Mouse (Mus musculus): ENCODE measurements at regions not wholly inside any gene's neighbourhood (a gene's known extent, or its start where the extent isn't known, plus 50 kb on each side); places are given as distances from the start of the nearest gene placed in this dataset.
A peak's percentile ranks its signal among the peaks of the same experiment; 100 is the strongest.

GRCm38 (mm10) chr6:147774626-147775025 is 272.4 kb upstream of the Far2 start:
- TF ChIP-seq GATA1 (IDR thresholded peaks at IDR 0.05; ENCODE audit: borderline replicate concordance, low read length) (no peak), FLI1 (IDR thresholded peaks at IDR 0.05; ENCODE audit: low read length) (no peak)
- Histone ChIP-seq H3K4me1 (peaks cover 10% of the 10 kb centered on the region), H3K9me3 (peaks cover 15% of the 10 kb centered on the region), H3K4me3 (replicated peaks) (no peak overlapping the region), H3K27me3 (replicated peaks) (peaks cover 15% of the 10 kb centered on the region), H3K36me3 (replicated peaks; ENCODE audit: low read length) (no peaks in the 10 kb centered on the region)

GRCm38 (mm10) chr6:147779466-147779865 is 267.6 kb upstream of the Far2 start:
- peaks cover 10% of the 10 kb centered on the region for H3K27me3 ChIP-seq (replicated peaks)
- no peaks in the 10 kb centered on the region for H3K36me3 ChIP-seq (replicated peaks; ENCODE audit: low read length)
- H3K4me3 ChIP-seq (replicated peaks): no peak overlapping the region
- peaks cover 4% of the 10 kb centered on the region; the same call in 1 of the 2 replicates for H3K4me1 ChIP-seq
- TF ChIP-seq FLI1 (IDR thresholded peaks at IDR 0.05; ENCODE audit: low read length): no peak
- no peak for TF ChIP-seq GATA1 (IDR thresholded peaks at IDR 0.05; ENCODE audit: borderline replicate concordance, low read length)
- peaks cover 14% of the 10 kb centered on the region for H3K9me3 ChIP-seq

GRCm38 (mm10) chr6:147784249-147784648 is 262.8 kb upstream of the Far2 start:
- Histone ChIP-seq H3K36me3 (replicated peaks; ENCODE audit: low read length) (peaks cover 3% of the 10 kb centered on the region), H3K4me1 (peaks cover 33% of the 10 kb centered on the region), H3K9me3 (peaks cover 17% of the 10 kb centered on the region), H3K27me3 (replicated peaks) (peaks cover 8% of the 10 kb centered on the region), H3K4me3 (replicated peaks) (no peak overlapping the region)
- TF ChIP-seq GATA1 (IDR thresholded peaks at IDR 0.05; ENCODE audit: borderline replicate concordance, low read length): no peak
- no peak for TF ChIP-seq FLI1 (IDR thresholded peaks at IDR 0.05; ENCODE audit: low read length)

- Histone ChIP-seq H3K27me3 (replicated peaks) (peaks cover 10% of the 10 kb centered on the region), H3K4me1 (peaks cover 38% of the 10 kb centered on the region), H3K9me3 (peaks cover 17% of the 10 kb centered on the region), H3K4me3 (replicated peaks) (peak overlapping the region; percentile 12), H3K36me3 (replicated peaks; ENCODE audit: low read length) (peaks cover 3% of the 10 kb centered on the region)
- TF ChIP-seq GATA1 (IDR thresholded peaks at IDR 0.05; ENCODE audit: borderline replicate concordance, low read length): no peak
- no peak for TF ChIP-seq FLI1 (IDR thresholded peaks at IDR 0.05; ENCODE audit: low read length)
These were observed 262.2 kb upstream of the Far2 start for GRCm38 (mm10) chr6:147784854-147785253.

- H3K36me3 ChIP-seq (replicated peaks; ENCODE audit: low read length): peaks cover 3% of the 10 kb centered on the region
- H3K4me3 ChIP-seq (replicated peaks): no peak overlapping the region
- H3K4me1 ChIP-seq: peaks cover 48% of the 10 kb centered on the region
- no peak for TF ChIP-seq FLI1 (IDR thresholded peaks at IDR 0.05; ENCODE audit: low read length)
- no peak for TF ChIP-seq GATA1 (IDR thresholded peaks at IDR 0.05; ENCODE audit: borderline replicate concordance, low read length)
- peaks cover 17% of the 10 kb centered on the region for H3K9me3 ChIP-seq
- H3K27me3 ChIP-seq (replicated peaks): peaks cover 12% of the 10 kb centered on the region
These were observed 259.0 kb upstream of the Far2 start for GRCm38 (mm10) chr6:147788095-147788494.

GRCm38 (mm10) chr6:147789112-147789511 is 257.9 kb upstream of the Far2 start:
- Histone ChIP-seq H3K27me3 (replicated peaks) (peaks cover 12% of the 10 kb centered on the region), H3K4me1 (peaks cover 54% of the 10 kb centered on the region), H3K9me3 (peaks cover 17% of the 10 kb centered on the region), H3K36me3 (replicated peaks; ENCODE audit: low read length) (peaks cover 3% of the 10 kb centered on the region), H3K4me3 (replicated peaks) (peak overlapping the region; percentile 48)
- TF ChIP-seq GATA1 (IDR thresholded peaks at IDR 0.05; ENCODE audit: borderline replicate concordance, low read length): no peak
- TF ChIP-seq FLI1 (IDR thresholded peaks at IDR 0.05; ENCODE audit: low read length): no peak

- Histone ChIP-seq H3K36me3 (replicated peaks; ENCODE audit: low read length) (no peaks in the 10 kb centered on the region), H3K27me3 (replicated peaks) (peaks cover 11% of the 10 kb centered on the region), H3K9me3 (0 out of 2 replicates have a peak, but pooled peaks cover 3% of the 10 kb centered on the region), H3K4me3 (replicated peaks) (no peak overlapping the region), H3K4me1 (peaks cover 48% of the 10 kb centered on the region)
- no peak for TF ChIP-seq GATA1 (IDR thresholded peaks at IDR 0.05; ENCODE audit: borderline replicate concordance, low read length)
These were observed 253.2 kb upstream of the Far2 start for GRCm38 (mm10) chr6:147793811-147794210.

- Histone ChIP-seq H3K4me3 (replicated peaks) (peak overlapping the region; percentile 38), H3K27me3 (replicated peaks) (peaks cover 8% of the 10 kb centered on the region), H3K9me3 (0 out of 2 replicates have a peak, but pooled peaks cover 3% of the 10 kb centered on the region), H3K4me1 (peaks cover 44% of the 10 kb centered on the region), H3K36me3 (replicated peaks; ENCODE audit: low read length) (no peaks in the 10 kb centered on the region)
- no peak for TF ChIP-seq FLI1 (IDR thresholded peaks at IDR 0.05; ENCODE audit: low read length)
- TF ChIP-seq GATA1 (IDR thresholded peaks at IDR 0.05; ENCODE audit: borderline replicate concordance, low read length): no peak
These were observed 252.7 kb upstream of the Far2 start for GRCm38 (mm10) chr6:147794351-147794750.

- peaks cover 5% of the 10 kb centered on the region; the same call in 1 of the 2 replicates for H3K9me3 ChIP-seq
- H3K27me3 ChIP-seq (replicated peaks): peaks cover 24% of the 10 kb centered on the region
- no peak overlapping the region for H3K4me3 ChIP-seq (replicated peaks)
- TF ChIP-seq GATA1 (IDR thresholded peaks at IDR 0.05; ENCODE audit: borderline replicate concordance, low read length) (no peak), FLI1 (IDR thresholded peaks at IDR 0.05; ENCODE audit: low read length) (no peak)
- H3K4me1 ChIP-seq: peaks cover 27% of the 10 kb centered on the region
- no peaks in the 10 kb centered on the region for H3K36me3 ChIP-seq (replicated peaks; ENCODE audit: low read length)
These were observed 247.9 kb upstream of the Far2 start for GRCm38 (mm10) chr6:147799009-147799727.

GRCm38 (mm10) chr6:147799861-147800260 is 247.2 kb upstream of the Far2 start:
- Histone ChIP-seq H3K4me1 (peaks cover 20% of the 10 kb centered on the region), H3K27me3 (replicated peaks) (peaks cover 26% of the 10 kb centered on the region), H3K4me3 (replicated peaks) (no peak overlapping the region), H3K9me3 (peaks cover 5% of the 10 kb centered on the region; the same call in 1 of the 2 replicates), H3K36me3 (replicated peaks; ENCODE audit: low read length) (no peaks in the 10 kb centered on the region)
- TF ChIP-seq GATA1 (IDR thresholded peaks at IDR 0.05; ENCODE audit: borderline replicate concordance, low read length) (no peak), FLI1 (IDR thresholded peaks at IDR 0.05; ENCODE audit: low read length) (no peak)

Data from megakaryocyte, embryonic 14.5 days (primary cell).